Mouse (Mus musculus) cerebellum, adult 2 months (tissue): ENCODE data around the gene Efcab8. TPM values are rescaled to one million over a fixed set of nuclear protein-coding genes. Genes with fewer than 3 reads are reported as not detected.
"Not testable (repeated sequence)": the region's sequence is repeated elsewhere in the genome, so short reads cannot be mapped to it uniquely, and the experiment has no call there.

Experiments used
- DNase-seq, 2 experiments: peaks; one replicate each; pipeline ENCODE4 v3.0.0; 2021
- H3K27ac ChIP-seq: fragments of 200-500 bp; 2 replicates; pipeline ENCODE4 v1.5.1; 2012; ENCODE audit warnings: low read length, control low read depth, inconsistent platforms; ENCODE audit not compliant: insufficient read depth
- H3K27me3 ChIP-seq: fragments of 200-500 bp; 2 replicates; pipeline ENCODE4 v1.6.1; 2012; ENCODE audit warnings: inconsistent platforms, mild to moderate bottlenecking, low read length, moderate library complexity; ENCODE audit not compliant: control insufficient read depth, insufficient read depth
- H3K4me1 ChIP-seq: fragments of 200-500 bp; 2 replicates; pipeline ENCODE4 v1.6.1; 2011; ENCODE audit warnings: low read length; ENCODE audit not compliant: control insufficient read depth, insufficient read depth
- H3K4me3 ChIP-seq: fragments of 200-500 bp; replicated peaks from 2 replicates; pipeline ENCODE3; 2011; ENCODE audit warnings: mild to moderate bottlenecking, low read depth, low read length, control low read depth; ENCODE audit not compliant: insufficient read depth
- CTCF ChIP-seq: fragments of 200-500 bp; IDR thresholded peaks from 2 replicates; pipeline ENCODE4 v1.5.1; 2011; ENCODE audit warnings: low read depth, mild to moderate bottlenecking, control low read depth, low read length, moderate library complexity, borderline replicate concordance; ENCODE audit not compliant: insufficient read depth
- POLR2A ChIP-seq: fragments of 200-500 bp; IDR thresholded peaks from 2 replicates; pipeline ENCODE4 v1.6.1; 2011; ENCODE audit warnings: low read length, control low read depth, borderline replicate concordance; ENCODE audit not compliant: insufficient read depth
- WGBS: fragments of 180-500 bp; shearing (Covaris S2); methylation state at CpG from one replicate; pipeline ENCODE4 v1.1.7; 2018; 5-methylcytosine and 5-hydroxymethylcytosine counted together
- polyA plus RNA-seq: library from polyadenylated mRNA; depleted of rRNA; stranded (reverse); fragments of >200 nt; gene quantifications from 2 replicates; pipeline ENCODE4 v1.2.3, GENCODE M21; 2012

Efcab8 gene
- polyA plus RNA-seq, 1 experiment = 0.23 TPM

DNA sequence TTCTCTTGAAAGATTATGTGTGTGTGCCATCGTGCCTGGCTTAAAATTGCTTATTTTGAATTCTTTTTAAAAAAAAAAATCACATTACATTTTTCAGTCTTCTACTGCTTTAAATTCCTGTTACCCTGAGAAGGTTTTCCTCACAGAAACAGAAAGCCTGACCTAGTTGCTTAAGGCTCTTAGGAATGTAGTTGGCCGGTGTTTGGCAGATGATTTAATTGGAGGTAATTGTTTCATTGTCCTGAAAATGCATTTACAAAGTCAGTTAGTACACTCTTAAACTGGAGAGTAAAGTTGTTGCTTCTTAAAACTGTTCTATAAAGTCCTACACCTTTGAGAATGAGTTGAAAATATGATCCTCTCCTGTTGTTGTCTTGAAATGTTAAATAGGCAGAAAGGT is 10.8 kb upstream of the Efcab8 start:
- DNase-seq = no peak
- Histone ChIP-seq H3K4me1 (no peaks in the 10 kb centered on the region), H3K27me3 (no peaks in the 10 kb centered on the region), H3K4me3 (no peak overlapping the region), H3K27ac (no peak overlapping the region)
- TF ChIP-seq POLR2A = no peak
- TF ChIP-seq CTCF = no peak
- WGBS = 85% methylated on average over 2 of the region's 2 CpGs

DNA sequence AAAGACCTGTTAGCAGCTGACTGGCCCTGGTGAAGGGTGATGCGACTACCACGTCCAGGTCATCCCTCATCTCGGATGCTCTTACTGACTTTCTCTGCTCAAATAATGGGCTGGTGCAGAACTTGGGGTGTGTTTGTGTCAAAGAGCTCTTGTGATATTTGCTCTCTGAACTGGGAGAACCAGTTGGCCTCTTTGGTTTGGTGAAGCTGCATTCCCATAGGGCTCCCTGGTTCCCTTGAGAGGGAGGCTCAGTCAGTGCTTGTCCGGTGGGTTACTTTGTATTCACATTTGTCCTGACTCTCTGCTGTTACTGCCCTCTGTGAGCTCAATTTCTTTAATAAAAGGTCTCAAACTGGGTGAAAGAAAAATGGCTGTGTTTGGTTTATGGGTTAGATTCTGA is 6.8 kb upstream of the Efcab8 start:
- 92% methylated on average over 4 of the region's 4 CpGs for WGBS
- Histone ChIP-seq H3K4me1 (no peaks in the 10 kb centered on the region), H3K4me3 (no peak overlapping the region), H3K27me3 (no peaks in the 10 kb centered on the region), H3K27ac (no peak overlapping the region)
- TF ChIP-seq POLR2A (no peak), CTCF (no peak)
- DNase-seq = no peak

DNA sequence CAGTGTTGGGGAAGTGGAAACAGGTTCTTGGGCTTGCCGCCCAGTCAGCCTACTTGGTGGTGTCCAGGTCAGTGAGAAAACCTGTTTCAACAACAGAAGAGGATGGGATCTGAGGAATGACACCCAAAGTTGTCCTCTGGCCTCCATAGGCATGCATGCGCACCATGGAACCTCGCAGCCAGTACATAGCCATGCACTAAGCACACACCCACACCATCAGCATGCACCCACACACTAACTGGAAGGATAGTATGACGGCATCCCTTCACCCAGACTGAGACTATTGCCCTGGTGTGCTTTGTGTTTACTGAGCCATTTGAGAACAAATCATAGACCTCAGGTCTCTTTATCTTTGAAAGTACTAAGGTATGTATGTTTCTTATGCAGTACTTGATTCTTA is 4.3 kb upstream of the Efcab8 start:
- DNase-seq = no peak
- H3K27ac ChIP-seq = no peak overlapping the region
- TF ChIP-seq CTCF = no peak
- TF ChIP-seq POLR2A = no peak
- no peaks in the 10 kb centered on the region for H3K27me3 ChIP-seq
- WGBS = 95% methylated on average over 4 of the region's 4 CpGs
- H3K4me1 ChIP-seq = no peaks in the 10 kb centered on the region
- no peak overlapping the region for H3K4me3 ChIP-seq

DNA sequence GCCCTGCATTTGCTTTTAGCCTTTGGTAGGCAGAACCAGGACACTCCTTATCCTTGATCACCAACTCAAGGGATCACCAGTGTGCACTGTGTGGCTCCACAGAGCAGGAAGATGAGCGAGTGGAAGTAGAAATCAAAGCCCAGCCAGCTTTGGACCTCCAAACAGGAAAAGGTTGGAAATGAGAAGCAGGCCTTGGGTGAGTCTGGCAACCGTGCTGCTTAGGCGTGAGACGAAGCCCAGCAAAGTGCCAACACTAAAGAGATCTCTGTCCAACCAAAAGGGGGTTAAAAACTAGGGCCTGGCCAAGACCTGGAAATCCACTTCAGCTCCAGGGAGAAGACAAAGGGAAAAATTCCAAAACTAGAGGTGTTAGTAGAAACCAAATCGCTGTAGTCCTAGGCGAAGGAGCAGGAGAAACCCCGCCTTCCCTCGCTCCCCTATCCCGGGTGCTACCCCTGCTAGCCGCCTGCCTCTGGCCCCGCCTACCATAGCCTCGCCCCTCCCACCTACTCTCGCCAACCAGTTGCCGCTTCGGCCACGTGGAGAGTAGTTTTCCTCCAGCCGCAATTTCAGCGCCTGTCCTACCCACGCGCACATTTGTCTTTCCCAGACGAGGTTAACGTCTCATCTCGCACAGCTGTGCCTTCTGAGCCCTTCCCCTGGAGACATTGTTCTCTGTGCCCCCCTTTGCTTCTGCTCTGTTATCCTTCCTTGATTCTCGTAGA is 931 bp upstream of the Efcab8 start:
- peak overlapping the region; percentile 11 for H3K4me3 ChIP-seq
- TF ChIP-seq CTCF = no peak
- TF ChIP-seq POLR2A = no peak
- no peaks in the 10 kb centered on the region for H3K4me1 ChIP-seq
- 6% methylated on average over 24 of the region's 24 CpGs for WGBS
- DNase-seq = peak; percentile 21 to 22
- no peaks in the 10 kb centered on the region for H3K27me3 ChIP-seq
- H3K27ac ChIP-seq = no peak overlapping the region

DNA sequence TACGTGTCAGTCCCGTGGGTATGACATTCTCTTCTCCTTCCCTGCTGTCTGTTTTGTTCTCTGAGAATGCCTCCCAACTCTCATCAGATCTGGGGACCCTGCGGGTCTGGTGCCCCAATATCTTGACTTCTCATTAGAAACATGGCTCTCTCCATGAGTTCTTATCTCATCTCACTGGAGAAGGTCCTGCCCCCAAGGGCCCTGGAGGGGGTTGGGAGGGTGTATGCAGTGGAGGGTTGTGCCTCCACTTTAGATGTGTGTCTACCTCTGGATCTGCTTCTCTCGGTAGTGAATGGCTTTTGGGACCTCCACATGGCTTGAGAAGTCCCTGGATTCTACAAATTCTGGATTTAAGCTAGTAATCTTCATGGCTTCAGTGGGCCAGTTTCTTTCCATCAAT is 1.4 kb downstream of the Efcab8 start:
- Histone ChIP-seq H3K4me3 (no peak overlapping the region), H3K27me3 (no peaks in the 10 kb centered on the region), H3K27ac (no peak overlapping the region), H3K4me1 (no peaks in the 10 kb centered on the region)
- TF ChIP-seq POLR2A = no peak
- TF ChIP-seq CTCF = no peak
- WGBS = 81% methylated on average over 4 of the region's 4 CpGs
- DNase-seq = no peak

DNA sequence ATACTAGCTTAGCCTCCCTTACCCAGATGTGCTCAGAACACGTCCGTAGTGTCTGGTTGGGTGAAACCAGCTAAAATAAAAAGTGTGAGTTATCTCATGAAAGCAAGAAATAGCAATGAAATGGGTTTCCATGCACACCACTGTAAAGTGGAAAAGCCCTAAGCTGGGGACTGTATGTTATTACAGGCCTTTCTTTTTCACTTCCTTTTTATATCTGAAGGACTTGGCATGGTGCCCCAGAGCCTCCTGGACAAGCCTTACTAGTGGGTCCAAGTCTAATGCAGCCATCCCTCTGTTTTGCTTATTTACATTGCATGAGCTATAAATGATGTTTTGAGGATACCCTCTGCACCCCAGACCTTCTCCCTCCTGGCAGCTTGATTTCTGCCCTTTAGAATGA is 4.9 kb downstream of the Efcab8 start:
- TF ChIP-seq POLR2A (no peak), CTCF (no peak)
- 90% methylated on average over 2 of the region's 2 CpGs for WGBS

GRCm38 (mm10) chr2:153793366-153793765 is 13.6 kb downstream of the Efcab8 start:
- H3K4me3 ChIP-seq = no peak overlapping the region
- no peaks in the 10 kb centered on the region for H3K27me3 ChIP-seq
- no peak for TF ChIP-seq CTCF
- no peak for TF ChIP-seq POLR2A
- no peak overlapping the region for H3K27ac ChIP-seq
- no peaks in the 10 kb centered on the region for H3K4me1 ChIP-seq
- no peak for DNase-seq

More for the DNA sequence above, 4.9 kb downstream of the Efcab8 start:
- H3K27ac ChIP-seq = no peak overlapping the region
- H3K27me3 ChIP-seq = no peaks in the 10 kb centered on the region
- H3K4me1 ChIP-seq = no peaks in the 10 kb centered on the region
- no peak overlapping the region for H3K4me3 ChIP-seq
- DNase-seq = no peak

DNA sequence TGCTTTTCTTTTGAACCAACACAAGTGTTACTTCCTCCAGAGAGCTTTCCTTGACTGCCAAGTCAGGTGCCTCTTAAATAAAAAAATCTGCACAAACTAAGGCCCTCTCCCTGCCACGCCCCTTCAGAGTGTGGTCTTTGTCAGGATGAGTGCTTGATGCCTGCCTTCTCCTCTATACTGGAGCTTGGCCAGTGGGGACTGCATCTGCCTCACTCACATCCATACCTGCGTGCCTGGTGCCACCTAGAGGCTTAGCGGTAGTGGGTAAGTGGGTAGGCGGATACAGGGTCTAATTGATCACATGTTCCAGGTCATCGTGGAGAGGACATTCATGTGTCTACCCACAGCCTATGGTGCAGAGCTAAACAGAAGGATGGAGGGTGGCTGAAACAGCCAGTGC is 15.4 kb downstream of the Efcab8 start:
- WGBS = 64% methylated on average over 5 of the region's 5 CpGs
- TF ChIP-seq CTCF = peak; percentile 39
- no peak for TF ChIP-seq POLR2A
- H3K4me3 ChIP-seq = no peak overlapping the region
- no peaks in the 10 kb centered on the region for H3K4me1 ChIP-seq
- no peak overlapping the region for H3K27ac ChIP-seq
- no peak for DNase-seq
- no peaks in the 10 kb centered on the region for H3K27me3 ChIP-seq

GRCm38 (mm10) chr2:153807464-153807863 is 27.7 kb downstream of the Efcab8 start:
- H3K4me3 ChIP-seq, H3K27ac ChIP-seq, H3K27me3 ChIP-seq, H3K4me1 ChIP-seq: not testable (repeated sequence)
- TF ChIP-seq CTCF = peak; percentile 83
- peak; percentile 73 to 82 for DNase-seq
